Mouse (Mus musculus) cerebellum, postnatal 4 days (tissue): ENCODE results near the gene Nxn.
A peak's percentile ranks its signal among the peaks of the same experiment; 100 is the strongest.

Experiments
- DNase-seq, 2 experiments: peaks; one replicate each; pipeline ENCODE4 v3.0.0; 2022; ENCODE audit warnings: low spot score in 2 of 2, mixed read lengths in 1 of 2

The Nxn gene

GRCm38 (mm10) chr11:76398798-76399586 lies at the start of gene Nxn:
Nxn (minus strand) TSS chr11:76399140.
- DNase-seq, result peak; percentile 74 to 88

- DNase-seq, result no peak
Observed at GRCm38 (mm10) chr11:76446251-76446650, 47.3 kb upstream of the Nxn start.

DNA sequence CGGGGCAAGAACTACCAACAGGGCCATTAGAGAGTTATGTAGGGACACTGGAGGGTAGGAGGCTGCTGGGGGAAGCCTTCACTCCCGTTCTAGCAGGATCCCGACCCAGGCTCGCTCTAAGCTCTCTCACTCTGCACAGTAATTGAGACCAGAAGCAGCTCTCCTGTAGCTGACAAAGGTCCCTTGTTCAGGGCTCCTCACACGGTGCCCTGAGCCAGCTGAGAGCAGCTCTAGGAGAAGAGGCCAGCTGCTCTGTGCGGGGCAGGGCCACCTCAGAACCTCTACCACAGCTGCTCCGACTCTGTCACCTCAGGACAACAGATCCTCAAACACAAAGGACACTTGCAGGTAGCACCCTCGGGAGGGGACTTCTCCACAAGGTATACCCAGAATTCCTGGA lies 46.5 kb upstream of the Nxn start:
- DNase-seq, result no peak

- DNase-seq, result no peak
Observed at GRCm38 (mm10) chr11:76439666-76440065, 40.7 kb upstream of the Nxn start.

GRCm38 (mm10) chr11:76436864-76437437 lies 38.0 kb upstream of the Nxn start:
- DNase-seq, result peak in 1 of 2 experiments; percentile 37

GRCm38 (mm10) chr11:76436009-76436408 lies 37.1 kb upstream of the Nxn start:
- DNase-seq, result peak; percentile 28 to 69

DNA sequence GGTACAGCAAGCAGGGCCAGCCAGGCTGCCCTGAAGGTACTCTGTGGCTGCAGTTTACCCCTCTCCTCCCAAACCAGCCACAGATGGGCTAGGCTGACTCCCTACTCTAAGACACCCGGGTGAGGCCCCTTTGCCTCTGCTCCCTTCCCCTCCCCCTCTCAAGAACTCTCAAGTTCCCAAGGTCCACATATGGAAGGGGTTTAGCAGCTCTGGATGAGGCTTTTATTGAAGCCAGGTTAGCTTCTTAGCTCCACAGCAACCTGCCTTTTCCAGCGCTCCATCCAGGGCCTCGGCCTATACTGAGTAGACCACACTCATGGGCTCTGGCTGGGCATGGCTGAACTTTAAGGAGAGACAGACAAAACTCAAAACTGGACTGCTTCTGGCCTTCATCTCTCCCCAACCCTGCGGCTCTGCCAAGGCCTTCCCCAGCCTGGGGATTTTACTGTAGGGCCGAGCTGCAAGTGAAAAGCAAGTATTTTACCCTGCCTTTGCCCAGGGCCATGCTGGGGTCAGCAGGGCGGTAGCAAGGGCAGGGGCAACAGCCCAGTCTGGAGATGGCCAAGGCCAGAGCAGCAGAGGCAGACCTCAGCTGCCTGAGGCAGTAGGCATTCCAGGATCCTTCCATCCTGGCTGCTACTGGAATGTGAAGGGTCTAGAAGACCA lies 31.2 kb upstream of the Nxn start:
- no peak for DNase-seq

- DNase-seq, result peak in 1 of 2 experiments; percentile 24
Observed at GRCm38 (mm10) chr11:76429556-76429955, 30.6 kb upstream of the Nxn start.

- no peak for DNase-seq
Observed at GRCm38 (mm10) chr11:76429046-76429445, 30.1 kb upstream of the Nxn start.

GRCm38 (mm10) chr11:76427781-76428180 lies 28.8 kb upstream of the Nxn start:
- no peak for DNase-seq

DNA sequence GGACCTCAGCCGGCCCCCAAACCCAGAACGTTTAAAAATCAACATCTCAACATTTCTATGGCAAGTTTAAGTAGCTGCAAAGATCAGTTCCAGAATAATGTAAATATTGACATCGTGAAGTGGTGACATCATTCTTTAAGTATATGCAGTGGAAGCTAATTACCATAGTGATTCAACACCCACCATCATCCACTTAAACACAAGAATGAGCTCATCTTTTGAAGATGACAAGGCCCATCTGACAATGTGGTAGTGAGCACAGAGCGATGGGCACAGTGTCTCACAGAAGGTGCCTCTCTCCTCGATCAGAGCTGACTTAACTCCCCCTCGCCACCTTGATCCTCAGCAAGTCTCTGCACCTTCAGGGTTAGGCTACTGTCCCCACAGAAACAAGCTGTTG lies 26.8 kb upstream of the Nxn start:
- DNase-seq, result no peak

GRCm38 (mm10) chr11:76420896-76421295 lies 22.0 kb upstream of the Nxn start:
- DNase-seq, result no peak

DNA sequence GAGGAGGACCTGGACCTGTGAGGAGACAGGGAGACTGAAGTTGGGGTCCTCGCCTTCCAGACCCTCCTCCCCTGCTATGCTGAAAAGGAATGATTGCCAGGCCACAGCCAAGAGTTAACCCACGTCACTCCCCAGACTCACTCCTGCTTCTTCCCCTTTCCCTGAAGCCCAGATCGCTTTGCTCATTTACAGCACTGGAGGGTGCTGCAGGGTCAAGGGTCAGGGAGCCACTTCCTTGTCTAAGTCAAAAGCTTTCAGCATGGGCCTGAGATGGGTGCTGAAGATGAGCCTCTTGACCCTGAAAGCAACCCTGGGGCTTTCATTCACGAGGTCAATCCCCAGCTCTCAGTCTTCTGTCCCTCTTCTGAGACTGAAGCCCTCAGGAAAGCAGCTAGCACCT lies 20.2 kb upstream of the Nxn start:
- peak in 1 of 2 experiments; percentile 40 for DNase-seq

- peak in 1 of 2 experiments; percentile 74 for DNase-seq
Observed at GRCm38 (mm10) chr11:76418423-76418822, 19.5 kb upstream of the Nxn start.

DNA sequence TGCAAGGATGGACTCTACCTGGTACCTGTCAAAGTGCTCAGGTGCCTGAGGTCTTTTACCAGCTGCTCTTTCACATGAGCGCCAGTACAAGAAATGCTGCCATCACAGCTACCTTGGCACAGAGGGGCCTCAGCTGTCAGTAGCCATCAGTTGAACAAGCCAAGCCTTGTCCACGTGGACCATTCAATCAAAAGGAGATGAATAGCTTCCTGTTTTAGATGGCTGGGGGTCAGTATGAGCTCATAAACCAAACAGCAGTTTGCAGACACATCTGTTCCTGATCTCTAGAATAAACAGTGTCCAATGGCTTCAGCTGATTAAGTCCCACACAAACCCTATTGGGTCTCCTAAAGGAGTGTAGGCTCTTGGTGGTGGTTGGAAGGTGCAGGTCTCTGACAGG lies 17.0 kb upstream of the Nxn start:
- no peak for DNase-seq

- no peak for DNase-seq
Observed at GRCm38 (mm10) chr11:76415001-76415400, 16.1 kb upstream of the Nxn start.

DNA sequence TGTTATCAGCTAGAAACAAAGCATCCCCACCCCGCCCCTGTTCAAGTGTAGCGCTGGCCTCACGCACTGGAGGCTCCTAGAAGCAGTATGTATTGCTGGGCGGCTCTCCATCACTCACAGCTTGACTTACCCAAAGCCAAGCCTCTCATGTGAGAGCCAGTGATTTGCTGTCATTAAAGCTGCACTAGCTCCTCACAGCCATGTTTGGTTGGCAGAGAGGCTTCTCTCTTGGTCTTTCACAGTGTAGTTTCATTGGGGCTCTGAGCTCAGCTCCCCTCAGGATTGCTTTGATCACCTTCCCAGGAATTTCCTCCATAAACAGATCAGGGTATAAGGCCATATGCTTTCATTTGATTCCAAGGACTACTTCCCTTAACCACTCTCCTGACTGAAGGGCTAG lies 14.3 kb upstream of the Nxn start:
- DNase-seq, result no peak

- peak in 1 of 2 experiments; percentile 59 for DNase-seq
Observed at GRCm38 (mm10) chr11:76410826-76411225, 11.9 kb upstream of the Nxn start.

GRCm38 (mm10) chr11:76406702-76407583 lies 8.0 kb upstream of the Nxn start, which contains the start of gene Timm22:
Timm22 (plus strand) TSS chr11:76406952.
- peak; percentile 97 to 99 for DNase-seq

GRCm38 (mm10) chr11:76405626-76406264 lies 6.8 kb upstream of the Nxn start:
- no peak for DNase-seq

GRCm38 (mm10) chr11:76405113-76405512 lies 6.2 kb upstream of the Nxn start:
- DNase-seq, result no peak
